Mouse (Mus musculus) neural tube, embryonic 12.5 days (tissue): ENCODE measurements at regions not wholly inside any gene's neighbourhood (a gene's known extent, or its start where the extent isn't known, plus 50 kb on each side); places are given as distances from the start of the nearest gene placed in this dataset.

Experiments used
- ATAC-seq: fragments of 200-750 bp; cut with Nextera tagmentation; 2 replicates; pipeline ENCODE4 v1.8.0; 2017; ENCODE audit warnings: low read depth, mild to moderate bottlenecking, moderate TSS enrichment, moderate library complexity; ENCODE audit not compliant: low FRiP score
- H3K27ac ChIP-seq: fragments of 300-500 bp; sonication (generic); 2 replicates; pipeline ENCODE4 v1.5.1; 2016
- H3K27me3 ChIP-seq: fragments of 300-500 bp; sonication (generic); replicated peaks from 2 replicates; pipeline ENCODE4 v1.6.1; 2016; ENCODE audit warnings: mild to moderate bottlenecking
- H3K36me3 ChIP-seq: fragments of 300-500 bp; sonication (generic); 2 replicates; pipeline ENCODE4 v1.6.1; 2016; ENCODE audit warnings: mild to moderate bottlenecking
- H3K4me1 ChIP-seq: fragments of 300-500 bp; sonication (generic); 2 replicates; pipeline ENCODE4 v1.6.1; 2016
- H3K4me2 ChIP-seq: fragments of 300-500 bp; sonication (generic); replicated peaks from 2 replicates; pipeline ENCODE4 v1.6.1; 2016; ENCODE audit warnings: mild to moderate bottlenecking
- H3K4me3 ChIP-seq: fragments of 300-500 bp; sonication (generic); 2 replicates; pipeline ENCODE4 v1.5.1; 2016
- H3K9ac ChIP-seq: fragments of 300-500 bp; sonication (generic); 2 replicates; pipeline ENCODE4 v1.6.1; 2016; ENCODE audit warnings: mild to moderate bottlenecking
- H3K9me3 ChIP-seq: fragments of 300-500 bp; sonication (generic); 2 replicates; pipeline ENCODE4 v1.6.1; 2016; ENCODE audit warnings: mild to moderate bottlenecking
- WGBS: fragments of 180-500 bp; shearing (Covaris S2); methylation state at CpG from one replicate; pipeline ENCODE4 v1.1.7; 2016; 5-methylcytosine and 5-hydroxymethylcytosine counted together

- Histone ChIP-seq H3K4me3 (no peak overlapping the region), H3K4me1 (peaks cover 12% of the 10 kb centered on the region), H3K4me2 (no peak overlapping the region), H3K27me3 (no peaks in the 10 kb centered on the region), H3K36me3 (no peaks in the 10 kb centered on the region), H3K9ac (no peak overlapping the region), H3K27ac (no peak overlapping the region), H3K9me3 (peaks cover 11% of the 10 kb centered on the region; the same call in 1 of the 2 replicates)
- 97% methylated on average over 2 of the region's 2 CpGs for WGBS
- ATAC-seq: no peak
These were observed 75.8 kb upstream of the Pias1 start for GRCm38 (mm10) chr9:63063525-63063924.

- no peak for ATAC-seq
- Histone ChIP-seq H3K4me2 (no peak overlapping the region), H3K27ac (no peak overlapping the region), H3K4me1 (peaks cover 14% of the 10 kb centered on the region), H3K9me3 (peaks cover 11% of the 10 kb centered on the region; the same call in 1 of the 2 replicates), H3K9ac (no peak overlapping the region), H3K27me3 (no peaks in the 10 kb centered on the region), H3K36me3 (no peaks in the 10 kb centered on the region), H3K4me3 (no peak overlapping the region)
- 92% methylated on average over 5 of the region's 5 CpGs for WGBS
These were observed 73.0 kb upstream of the Pias1 start for GRCm38 (mm10) chr9:63060740-63061139.

- no peak overlapping the region for H3K4me3 ChIP-seq
- peaks cover 14% of the 10 kb centered on the region for H3K4me1 ChIP-seq
- H3K27ac ChIP-seq: no peak overlapping the region
- H3K27me3 ChIP-seq: no peaks in the 10 kb centered on the region
- ATAC-seq: peak; percentile 63; the same call in 1 of the 2 replicates
- peaks cover 11% of the 10 kb centered on the region; the same call in 1 of the 2 replicates for H3K9me3 ChIP-seq
- WGBS: 3% methylated on average over 10 of the region's 10 CpGs
- H3K36me3 ChIP-seq: no peaks in the 10 kb centered on the region
- H3K4me2 ChIP-seq: peak overlapping the region; percentile 51
- no peak overlapping the region for H3K9ac ChIP-seq
These were observed 71.6 kb upstream of the Pias1 start for GRCm38 (mm10) chr9:63059234-63059842.

DNA sequence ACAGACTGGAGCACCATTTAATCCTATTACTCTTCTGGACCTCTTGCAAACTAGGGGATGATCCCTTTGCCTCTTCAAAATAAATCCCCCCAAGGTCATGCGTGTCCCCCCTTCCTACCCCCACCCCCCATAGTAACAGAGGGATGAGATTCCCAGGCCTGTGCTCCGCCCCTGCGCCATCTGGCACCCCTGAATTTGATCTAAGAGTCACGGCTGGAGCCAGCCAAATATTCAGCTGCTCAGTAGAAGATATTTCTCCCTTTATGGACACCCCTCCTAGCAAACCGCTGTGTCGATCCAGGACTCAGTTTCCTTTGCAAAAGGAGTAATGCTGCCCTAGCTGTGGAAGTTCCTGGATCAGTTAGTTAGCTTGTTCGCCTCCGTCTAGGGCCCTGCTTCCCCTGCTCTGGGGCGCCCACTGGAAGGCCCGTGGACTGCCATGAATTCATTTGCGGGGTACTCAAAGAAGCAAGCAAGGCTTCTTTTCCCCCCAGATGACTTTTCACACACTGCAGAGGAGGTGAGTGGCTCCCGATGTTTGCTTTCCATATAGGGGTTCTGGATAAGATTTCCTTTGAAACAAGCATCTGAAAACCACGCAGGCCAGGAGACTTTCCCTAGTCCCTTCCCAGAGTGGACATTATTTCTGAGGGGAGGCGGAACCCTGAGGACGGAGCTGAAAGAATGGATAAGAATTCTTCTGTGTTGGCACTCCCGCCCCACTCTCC lies 70.9 kb upstream of the Pias1 start:
- no peak for ATAC-seq
- WGBS: 34% methylated on average over 16 of the region's 16 CpGs
- Histone ChIP-seq H3K4me2 (peak overlapping the region; percentile 51), H3K27me3 (no peaks in the 10 kb centered on the region), H3K9ac (0 out of 2 replicates have a peak overlapping the region, but pooled peaks have one; percentile 5), H3K9me3 (peaks cover 11% of the 10 kb centered on the region; the same call in 1 of the 2 replicates), H3K4me3 (no peak overlapping the region), H3K4me1 (peaks cover 14% of the 10 kb centered on the region), H3K27ac (0 out of 2 replicates have a peak overlapping the region, but pooled peaks have one; percentile 50), H3K36me3 (no peaks in the 10 kb centered on the region)

DNA sequence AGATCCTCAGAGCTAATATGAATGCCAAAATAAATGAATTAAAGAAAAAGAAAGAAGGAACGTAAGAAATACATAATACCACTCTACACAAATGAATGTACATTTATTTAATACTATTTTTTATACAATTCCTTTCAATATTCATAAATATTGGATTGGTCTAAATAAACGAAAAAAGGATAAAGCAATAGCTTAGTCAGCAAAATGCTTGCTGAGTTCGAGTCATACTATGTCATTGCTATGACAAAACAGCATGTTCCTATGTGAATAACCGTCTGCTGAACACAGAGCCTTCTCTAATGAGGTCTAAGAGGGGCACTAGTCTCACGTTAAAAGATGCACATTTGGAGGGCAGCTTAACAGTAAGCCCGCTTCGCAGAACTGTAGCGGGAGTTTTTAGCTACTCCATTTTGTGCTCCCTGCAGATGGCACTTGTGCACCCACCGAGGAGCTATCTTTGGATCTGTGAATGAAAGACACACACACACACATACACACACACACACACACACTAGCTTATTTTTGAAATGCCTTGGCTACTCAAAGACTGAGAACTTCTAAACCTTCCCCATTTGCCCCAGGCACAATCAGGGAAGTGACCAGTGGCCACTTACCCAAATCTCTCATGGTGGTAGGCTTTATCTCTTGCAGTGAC lies 69.1 kb upstream of the Pias1 start:
- 89% methylated on average over 9 of the region's 9 CpGs for WGBS
- no peak overlapping the region for H3K27ac ChIP-seq
- no peaks in the 10 kb centered on the region for H3K9me3 ChIP-seq
- no peak for ATAC-seq
- no peak overlapping the region for H3K4me2 ChIP-seq
- H3K9ac ChIP-seq: no peak overlapping the region
- no peak overlapping the region for H3K4me3 ChIP-seq
- H3K36me3 ChIP-seq: no peaks in the 10 kb centered on the region
- peaks cover 14% of the 10 kb centered on the region for H3K4me1 ChIP-seq
- H3K27me3 ChIP-seq: no peaks in the 10 kb centered on the region

GRCm38 (mm10) chr9:63052181-63052580 lies 64.5 kb upstream of the Pias1 start:
- Histone ChIP-seq H3K9ac (no peak overlapping the region), H3K9me3 (no peaks in the 10 kb centered on the region), H3K4me1 (no peaks in the 10 kb centered on the region), H3K27me3 (no peaks in the 10 kb centered on the region), H3K4me3 (no peak overlapping the region), H3K4me2 (no peak overlapping the region), H3K27ac (no peak overlapping the region), H3K36me3 (no peaks in the 10 kb centered on the region)
- ATAC-seq: no peak
- 43% methylated on average over 4 of the region's 4 CpGs for WGBS

- no peak overlapping the region for H3K27ac ChIP-seq
- no peaks in the 10 kb centered on the region for H3K9me3 ChIP-seq
- H3K4me1 ChIP-seq: no peaks in the 10 kb centered on the region
- 90% methylated on average over 4 of the region's 4 CpGs for WGBS
- H3K4me3 ChIP-seq: no peak overlapping the region
- no peak overlapping the region for H3K9ac ChIP-seq
- H3K36me3 ChIP-seq: no peaks in the 10 kb centered on the region
- ATAC-seq: no peak
- no peaks in the 10 kb centered on the region for H3K27me3 ChIP-seq
- no peak overlapping the region for H3K4me2 ChIP-seq
These were observed 63.9 kb upstream of the Pias1 start for GRCm38 (mm10) chr9:63051631-63052030.

- H3K27me3 ChIP-seq: no peaks in the 10 kb centered on the region
- H3K9ac ChIP-seq: no peak overlapping the region
- no peaks in the 10 kb centered on the region for H3K9me3 ChIP-seq
- no peaks in the 10 kb centered on the region for H3K36me3 ChIP-seq
- ATAC-seq: no peak
- H3K4me2 ChIP-seq: no peak overlapping the region
- H3K4me3 ChIP-seq: no peak overlapping the region
- 90% methylated on average over 5 of the region's 5 CpGs for WGBS
- H3K4me1 ChIP-seq: no peaks in the 10 kb centered on the region
- H3K27ac ChIP-seq: no peak overlapping the region
These were observed 61.6 kb upstream of the Pias1 start for GRCm38 (mm10) chr9:63049290-63049689.

- H3K4me2 ChIP-seq: no peak overlapping the region
- H3K9ac ChIP-seq: no peak overlapping the region
- no peaks in the 10 kb centered on the region for H3K27me3 ChIP-seq
- 81% methylated on average over 3 of the region's 3 CpGs for WGBS
- ATAC-seq: no peak
- no peak overlapping the region for H3K4me3 ChIP-seq
- H3K4me1 ChIP-seq: no peaks in the 10 kb centered on the region; the same call in 1 of the 2 replicates
- H3K36me3 ChIP-seq: no peaks in the 10 kb centered on the region
- H3K9me3 ChIP-seq: no peaks in the 10 kb centered on the region
- H3K27ac ChIP-seq: no peak overlapping the region
These were observed 59.3 kb upstream of the Pias1 start for GRCm38 (mm10) chr9:63046981-63047380.

- Histone ChIP-seq H3K27ac (no peak overlapping the region), H3K4me2 (no peak overlapping the region), H3K9ac (no peak overlapping the region), H3K27me3 (no peaks in the 10 kb centered on the region), H3K4me1 (no peaks in the 10 kb centered on the region; the same call in 1 of the 2 replicates), H3K36me3 (no peaks in the 10 kb centered on the region), H3K4me3 (no peak overlapping the region), H3K9me3 (no peaks in the 10 kb centered on the region)
- 88% methylated on average over 4 of the region's 4 CpGs for WGBS
- no peak for ATAC-seq
These were observed 57.8 kb upstream of the Pias1 start for GRCm38 (mm10) chr9:63045531-63045930.

DNA sequence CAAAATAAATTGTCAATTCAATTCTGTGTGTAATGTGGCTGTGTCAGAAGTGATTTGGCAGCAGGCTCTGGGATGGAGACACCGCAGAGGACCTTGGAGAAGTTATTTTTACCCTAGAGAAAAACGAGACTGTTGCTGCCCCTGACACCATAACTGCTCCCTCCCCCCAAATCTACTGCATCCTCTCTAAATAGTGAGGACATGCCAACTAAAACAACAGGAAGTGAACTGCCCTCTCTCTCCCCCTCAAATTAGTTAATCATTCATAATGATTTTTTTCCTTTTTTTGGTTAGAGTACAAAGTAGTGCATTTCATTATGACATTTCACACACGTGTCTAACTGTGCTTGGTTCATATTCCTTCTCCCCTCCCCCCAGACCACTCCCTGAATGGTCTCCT lies 55.6 kb upstream of the Pias1 start:
- Histone ChIP-seq H3K27me3 (no peaks in the 10 kb centered on the region), H3K27ac (no peak overlapping the region), H3K9me3 (no peaks in the 10 kb centered on the region), H3K4me3 (no peak overlapping the region), H3K4me2 (no peak overlapping the region), H3K36me3 (no peaks in the 10 kb centered on the region), H3K9ac (no peak overlapping the region), H3K4me1 (no peaks in the 10 kb centered on the region; the same call in 1 of the 2 replicates)
- no peak for ATAC-seq
- WGBS: 64% methylated on average over 3 of the region's 3 CpGs

- Histone ChIP-seq H3K4me1 (no peaks in the 10 kb centered on the region), H3K4me2 (no peak overlapping the region), H3K9me3 (no peaks in the 10 kb centered on the region), H3K9ac (no peak overlapping the region), H3K4me3 (no peak overlapping the region), H3K36me3 (no peaks in the 10 kb centered on the region), H3K27me3 (no peaks in the 10 kb centered on the region), H3K27ac (no peak overlapping the region)
- no peak for ATAC-seq
- WGBS: 90% methylated on average over 6 of the region's 6 CpGs
These were observed 50.3 kb upstream of the Pias1 start for GRCm38 (mm10) chr9:63038031-63038430.
